Mouse (Mus musculus) heart, postnatal 14 days (tissue): ENCODE results near the gene Rps6ka1. TPM values are rescaled to one million over a fixed set of nuclear protein-coding genes. Genes with fewer than 3 reads are reported as not detected.
A peak's percentile ranks its signal among the peaks of the same experiment; 100 is the strongest.

Source experiments
- DNase-seq, 2 experiments: peaks; one replicate each; pipeline ENCODE4 v3.0.0; 2021 to 2022
- intact Hi-C: fragments of 180-260 bp; cut with DNase I; formaldehyde crosslinking; loops from one replicate; pipeline ENCODE4 v1.15.1; 2025
- total RNA-seq, 2 experiments: library from RNA; stranded (reverse); gene quantifications; 2 replicates each; pipeline ENCODE4 v1.2.3; 2021

The Rps6ka1 gene
- total RNA-seq, 2 experiments from 2014 or later = 7.4 to 9.3 TPM

- intact Hi-C loops = loop anchor here (1.0 to 5.0 kb wide), 4 partner anchors 15 to 237 kb away; no protein-coding TSS in a partner anchor
- peak; percentile 70 to 81 for DNase-seq
These were observed 58.1 kb downstream of the Rps6ka1 start for GRCm38 (mm10) chr4:133829281-133830070.

DNA sequence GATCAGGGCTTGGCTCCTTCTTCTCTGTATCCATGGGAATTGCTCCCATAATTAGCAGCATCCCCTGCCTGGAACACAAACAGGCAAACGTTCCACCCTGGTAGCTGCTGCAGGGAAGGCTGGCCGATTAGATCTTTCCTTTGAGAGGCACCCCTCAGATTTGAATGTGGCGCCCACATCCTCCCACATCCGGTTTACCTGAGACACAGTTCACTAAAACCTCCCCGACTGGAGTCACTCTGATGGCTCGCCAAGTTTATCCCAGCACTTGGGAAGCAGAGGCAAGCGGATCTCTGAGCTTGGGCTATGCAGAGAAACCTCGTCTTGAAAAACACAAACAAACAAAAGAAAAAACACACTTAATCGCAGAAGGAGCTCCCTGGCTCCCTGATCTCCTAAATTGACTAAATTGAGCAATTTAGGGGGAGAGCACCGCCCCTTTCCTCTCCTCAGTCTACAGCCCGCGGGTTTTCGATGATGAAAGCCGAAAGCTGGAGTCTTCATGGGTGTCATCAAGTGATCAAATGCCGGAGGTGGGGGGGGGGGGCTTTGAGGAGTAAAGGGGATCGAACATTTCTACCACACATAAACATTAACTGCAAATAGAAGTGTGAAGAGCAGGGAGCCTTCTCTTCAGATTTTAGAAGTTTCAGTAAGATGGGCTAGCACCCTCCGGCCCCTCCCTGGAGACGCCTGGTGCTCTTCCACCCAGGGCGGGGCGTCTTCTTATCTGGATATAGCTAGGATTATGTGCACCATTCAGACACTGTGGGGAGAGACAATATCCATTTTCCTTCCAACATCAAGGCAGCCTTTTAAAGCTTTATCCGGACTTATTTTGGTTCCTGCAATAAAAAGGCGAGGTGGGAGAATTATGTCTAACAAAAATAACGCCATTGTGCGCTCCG lies 59.5 kb downstream of the Rps6ka1 start:
- no peak for DNase-seq
- intact Hi-C loops = loop anchor here (2.0 to 5.0 kb wide), 3 partner anchors 13 to 235 kb away; no protein-coding TSS in a partner anchor

- intact Hi-C loops = loop anchor here (5.0 kb wide), 1 partner anchor 50 kb away; no protein-coding TSS in a partner anchor
- DNase-seq = no peak
These were observed 60.2 kb downstream of the Rps6ka1 start for GRCm38 (mm10) chr4:133827354-133827753.

DNA sequence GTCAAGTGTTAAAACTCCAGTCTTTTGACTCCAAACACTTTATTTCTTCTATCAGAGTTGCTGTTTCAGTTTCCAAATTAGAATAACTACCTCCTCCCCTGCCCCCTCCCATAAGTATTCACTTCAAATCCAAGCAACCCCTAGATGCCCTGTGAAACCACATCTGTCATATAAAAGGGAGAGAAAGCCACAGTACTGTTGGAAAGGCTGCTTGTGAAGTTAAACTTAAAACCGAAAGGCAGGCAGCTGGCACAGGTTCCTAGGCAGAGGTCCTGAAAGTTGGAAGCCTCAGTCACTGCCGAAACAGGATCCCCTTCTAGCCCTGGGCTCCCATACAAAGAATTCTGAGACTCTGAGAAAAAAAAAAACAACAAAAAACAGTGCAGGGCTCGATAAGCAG lies 61.9 kb downstream of the Rps6ka1 start:
- intact Hi-C loops = loop anchor here (5.0 kb wide), 1 partner anchor 48 kb away; no protein-coding TSS in a partner anchor
- no peak for DNase-seq

GRCm38 (mm10) chr4:133820806-133821560 lies 66.6 kb downstream of the Rps6ka1 start:
- DNase-seq = no peak

DNA sequence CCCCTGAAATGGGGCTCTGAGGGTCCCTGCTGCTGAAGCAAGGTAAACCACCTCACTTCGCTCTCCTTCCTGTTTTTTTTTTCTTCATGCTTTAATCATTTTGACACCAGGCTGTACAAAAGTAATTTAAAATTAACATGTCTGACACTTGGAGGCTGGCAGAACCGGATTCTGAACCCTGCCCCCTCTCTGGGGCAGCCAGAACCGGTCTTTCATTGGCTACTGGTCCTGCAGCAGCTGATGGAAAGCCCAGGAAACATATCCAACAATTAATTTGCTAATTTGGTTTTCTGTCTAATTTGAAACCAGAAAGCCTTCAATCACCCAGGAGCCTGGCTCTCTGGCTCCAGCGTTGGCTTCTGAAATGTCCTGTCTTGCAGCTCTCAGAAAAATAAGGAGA lies 67.4 kb downstream of the Rps6ka1 start:
- intact Hi-C loops = no loop called here
- DNase-seq = no peak

More at GRCm38 (mm10) chr4:133820806-133821560, 66.6 kb downstream of the Rps6ka1 start:
- intact Hi-C loops = no loop called here

DNA sequence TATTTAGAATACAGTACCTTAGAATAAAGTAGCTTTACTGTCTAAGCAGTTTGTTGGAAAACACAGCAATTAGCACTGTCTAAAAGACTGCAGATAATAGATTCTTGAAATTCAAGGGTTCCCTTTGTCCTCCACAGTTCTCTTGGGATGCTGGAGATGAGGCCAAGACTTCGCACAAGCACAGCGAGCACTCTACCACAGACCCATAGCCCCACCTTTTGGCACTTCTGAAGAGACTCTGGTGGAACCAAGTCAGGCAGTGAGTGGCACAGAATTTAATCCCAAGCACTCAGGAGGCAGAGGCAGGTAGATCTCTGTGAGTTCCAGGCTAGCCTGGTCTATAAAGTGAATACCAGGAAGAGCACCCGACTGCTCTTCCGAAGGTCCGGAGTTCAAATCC lies 70.2 kb downstream of the Rps6ka1 start:
- DNase-seq = no peak
- intact Hi-C loops = no loop called here

GRCm38 (mm10) chr4:133816504-133816875 lies 71.1 kb downstream of the Rps6ka1 start:
- DNase-seq = no peak
- intact Hi-C loops = no loop called here

DNA sequence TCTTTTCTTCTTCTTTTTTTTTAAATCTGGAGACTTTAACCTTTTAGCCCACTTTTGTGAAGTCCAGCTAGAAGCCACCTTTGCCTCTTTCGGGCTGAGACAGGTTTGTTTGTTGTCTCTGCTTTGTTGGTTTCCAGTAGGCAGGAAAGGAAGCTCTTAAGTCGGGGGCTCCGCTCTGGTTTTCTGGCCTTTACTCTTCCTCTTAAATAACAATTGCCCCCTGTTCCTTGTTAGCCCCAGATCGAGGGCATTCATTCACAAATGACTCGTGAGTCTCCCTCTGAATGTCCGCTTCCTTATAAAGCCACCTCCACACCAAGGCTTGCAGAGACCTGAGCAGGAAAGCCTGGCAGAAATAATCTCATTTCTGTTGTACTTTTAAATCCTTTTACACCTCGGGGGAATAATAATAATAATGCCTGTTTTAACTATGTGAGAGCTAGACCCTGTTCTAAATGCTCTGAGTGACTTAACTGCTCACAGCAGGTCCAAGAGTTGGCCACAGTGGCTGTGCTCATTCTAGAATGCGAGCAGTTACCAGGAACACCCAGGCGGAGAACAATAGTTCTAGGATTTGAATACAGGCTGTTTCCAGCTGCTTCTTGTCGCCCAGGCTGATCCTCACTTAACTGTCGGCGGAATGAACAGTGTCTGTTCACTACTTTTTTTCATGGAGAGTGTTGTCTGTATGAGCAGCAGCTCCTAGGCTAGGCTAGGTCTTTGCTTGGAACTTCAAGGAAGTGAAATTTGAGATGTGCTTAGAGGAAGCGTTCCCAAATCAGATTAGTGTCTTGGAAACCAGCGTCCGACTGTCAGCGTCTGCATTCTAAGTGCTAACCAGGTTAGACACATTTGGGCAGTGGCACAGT lies 71.7 kb downstream of the Rps6ka1 start:
- peak; percentile 21 to 39 for DNase-seq
- intact Hi-C loops = loop anchor here (2.0 kb wide), 1 partner anchor 13 kb away; no protein-coding TSS in a partner anchor

- DNase-seq = no peak
- intact Hi-C loops = loop anchor here (1.0 to 2.0 kb wide), 2 partner anchors 14 to 144 kb away; no protein-coding TSS in a partner anchor
These were observed 72.6 kb downstream of the Rps6ka1 start for GRCm38 (mm10) chr4:133814804-133815515.

DNA sequence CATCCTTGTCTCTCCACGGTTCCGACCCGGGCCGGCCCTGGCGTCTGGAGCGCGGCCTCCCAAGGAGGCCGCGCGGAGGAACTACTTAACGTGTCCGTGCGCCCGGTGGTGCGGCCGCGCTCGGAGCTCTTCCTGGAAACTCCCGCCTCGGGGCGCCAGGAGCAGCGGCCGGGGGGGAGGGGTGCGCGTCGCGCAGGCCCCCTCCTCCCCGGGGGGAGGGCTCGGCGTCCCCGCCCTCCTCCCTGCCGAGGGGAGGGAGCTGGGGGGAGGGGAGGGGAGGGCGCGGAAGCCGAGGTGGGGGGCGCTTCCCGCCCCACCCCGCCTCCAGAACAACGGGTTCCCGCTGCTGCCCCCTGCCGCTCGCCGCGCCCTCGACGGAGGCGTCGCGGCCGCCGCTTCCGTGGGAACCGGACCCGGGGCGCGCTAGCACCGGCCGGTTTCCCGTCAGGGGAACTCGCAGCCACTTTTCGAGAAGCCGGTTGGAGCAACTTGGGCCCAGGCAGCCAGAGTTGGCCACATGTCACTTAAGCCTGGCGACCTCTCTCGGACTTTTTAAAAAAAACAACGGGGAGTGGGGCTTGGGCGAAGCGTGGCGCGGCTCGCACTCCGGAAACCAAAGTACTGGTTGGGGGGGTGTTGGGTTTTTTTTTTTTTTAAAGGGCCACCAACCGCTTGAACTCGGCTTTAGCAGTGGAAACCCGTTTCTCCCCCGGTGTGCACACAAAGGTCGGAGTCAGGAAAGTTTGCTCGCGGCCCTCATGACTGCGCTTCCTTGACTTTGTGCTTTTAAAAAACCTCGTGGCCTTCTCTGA lies 73.4 kb downstream of the Rps6ka1 start:
- intact Hi-C loops = loop anchor here (1.0 to 2.0 kb wide), 3 partner anchors 15 to 143 kb away; no protein-coding TSS in a partner anchor
- peak; percentile 93 to 94 for DNase-seq

GRCm38 (mm10) chr4:133813174-133813991 lies 74.2 kb downstream of the Rps6ka1 start:
- intact Hi-C loops = loop anchor here (1.0 kb wide), 1 partner anchor 56 kb away; no protein-coding TSS in a partner anchor
- peak; percentile 96 to 97 for DNase-seq

- peak in 1 of 2 experiments; percentile 9 for DNase-seq
- intact Hi-C loops = no loop called here
These were observed 83.0 kb downstream of the Rps6ka1 start for GRCm38 (mm10) chr4:133804401-133805263.

DNA sequence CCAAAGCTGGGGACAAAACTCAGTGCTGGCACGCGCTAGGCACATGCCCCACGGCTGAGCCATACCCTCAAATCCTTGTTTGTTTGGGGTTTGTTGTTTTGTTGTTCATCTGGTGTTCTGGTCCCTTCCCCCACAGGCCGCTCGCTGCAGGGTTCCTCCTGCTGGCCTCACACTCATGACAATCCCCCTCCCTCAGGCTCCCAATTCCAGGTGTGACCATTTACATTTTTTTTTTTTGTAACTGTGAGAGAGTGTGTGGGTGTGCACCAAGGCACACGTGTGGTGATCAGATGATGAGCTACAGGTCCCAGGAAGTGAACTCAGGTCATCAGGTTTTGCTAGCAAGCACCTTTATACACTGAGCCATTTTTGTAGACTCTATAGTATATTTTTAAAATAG lies 87.0 kb downstream of the Rps6ka1 start:
- DNase-seq = no peak
- intact Hi-C loops = no loop called here
